Mouse (Mus musculus) ES-Bruce4 (cell line): ENCODE results near the gene Slc28a1. TPM values are rescaled to one million over a fixed set of nuclear protein-coding genes. Genes with fewer than 3 reads are reported as not detected.
"Not testable (repeated sequence)": the region's sequence is repeated elsewhere in the genome, so short reads cannot be mapped to it uniquely, and the experiment has no call there.

Experiments
- H3K27ac ChIP-seq: 2 replicates; pipeline ENCODE4 v1.5.1; 2012; ENCODE audit warnings: low read length, inconsistent platforms; ENCODE audit not compliant: insufficient read depth
- H3K27me3 ChIP-seq: 2 replicates; pipeline ENCODE4 v1.6.1; 2012; ENCODE audit warnings: mild to moderate bottlenecking, low read length, inconsistent platforms; ENCODE audit not compliant: control insufficient read depth, poor library complexity, insufficient read depth, severe bottlenecking
- H3K36me3 ChIP-seq: 2 replicates; pipeline ENCODE4 v1.6.1; 2012; ENCODE audit warnings: inconsistent platforms, mild to moderate bottlenecking, low read length, moderate library complexity; ENCODE audit not compliant: control insufficient read depth, poor library complexity, insufficient read depth, severe bottlenecking
- H3K4me1 ChIP-seq: one replicate; pipeline ENCODE4 v1.8.1; 2011; ENCODE audit warnings: low read length; ENCODE audit not compliant: control insufficient read depth, insufficient read depth
- H3K4me3 ChIP-seq: 2 replicates; pipeline ENCODE4 v1.5.1; 2011; ENCODE audit warnings: low read depth, mild to moderate bottlenecking, low read length
- H3K9ac ChIP-seq: 2 replicates; pipeline ENCODE4 v1.6.1; 2012; ENCODE audit warnings: low read depth, mild to moderate bottlenecking, inconsistent platforms; ENCODE audit not compliant: poor library complexity, severe bottlenecking
- H3K9me3 ChIP-seq: replicated peaks from 2 replicates; pipeline ENCODE4 v1.6.1; 2012; ENCODE audit warnings: mild to moderate bottlenecking, low read length, inconsistent platforms; ENCODE audit not compliant: control insufficient read depth, poor library complexity, insufficient read depth, severe bottlenecking
- CTCF ChIP-seq: IDR thresholded peaks from one replicate; pipeline ENCODE4 v1.8.1; 2011; ENCODE audit warnings: low read depth, low read length
- EP300 ChIP-seq: IDR thresholded peaks from 2 replicates; pipeline ENCODE4 v1.6.1; 2011; ENCODE audit warnings: low read depth, low read length; ENCODE audit not compliant: insufficient read depth
- POLR2A ChIP-seq: IDR thresholded peaks from one replicate; pipeline ENCODE4 v1.8.1; 2011; ENCODE audit warnings: low read length; ENCODE audit not compliant: insufficient read depth
- polyA plus RNA-seq: library from polyadenylated mRNA; stranded (reverse); fragments of >200 nt; gene quantifications from 2 replicates; pipeline ENCODE4 v1.2.4, GENCODE M21; 2011; ENCODE audit warnings: low read depth; ENCODE audit not compliant: missing spikeins, insufficient read depth, insufficient read length

Gene Slc28a1
- polyA plus RNA-seq, 1 experiment, result 4.7 TPM

DNA sequence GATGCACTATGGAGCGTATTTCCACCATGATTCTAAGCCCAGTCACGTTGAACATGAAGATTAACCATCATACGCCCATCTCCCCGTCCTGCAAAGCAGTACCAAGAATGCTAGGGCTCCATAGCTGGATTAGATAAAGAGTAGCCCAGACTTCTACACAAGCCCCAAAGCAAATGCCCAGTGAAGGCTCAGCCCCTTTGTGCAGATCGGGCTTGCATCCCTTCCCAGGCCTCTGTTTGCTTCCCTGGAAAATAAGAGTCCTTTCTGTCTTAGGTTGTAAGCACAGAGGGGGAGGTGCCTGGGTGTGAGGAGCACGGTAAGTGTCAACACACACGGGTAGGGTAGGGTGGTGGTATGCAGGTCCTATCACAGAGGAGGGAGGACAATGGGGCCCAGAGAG, 38.2 kb downstream of the Slc28a1 start:
- H3K4me1 ChIP-seq, result no peaks in the 10 kb centered on the region
- H3K36me3 ChIP-seq, result no peaks in the 10 kb centered on the region
- peak overlapping the region; percentile 1; the same call in 1 of the 2 replicates for H3K4me3 ChIP-seq
- no peak for TF ChIP-seq EP300
- TF ChIP-seq CTCF, result no peak
- TF ChIP-seq POLR2A, result no peak
- H3K9me3 ChIP-seq, result peaks cover 4% of the 10 kb centered on the region; the same call in 1 of the 2 replicates
- H3K27ac ChIP-seq, result no peak overlapping the region
- no peaks in the 10 kb centered on the region for H3K27me3 ChIP-seq
- no peak overlapping the region for H3K9ac ChIP-seq

DNA sequence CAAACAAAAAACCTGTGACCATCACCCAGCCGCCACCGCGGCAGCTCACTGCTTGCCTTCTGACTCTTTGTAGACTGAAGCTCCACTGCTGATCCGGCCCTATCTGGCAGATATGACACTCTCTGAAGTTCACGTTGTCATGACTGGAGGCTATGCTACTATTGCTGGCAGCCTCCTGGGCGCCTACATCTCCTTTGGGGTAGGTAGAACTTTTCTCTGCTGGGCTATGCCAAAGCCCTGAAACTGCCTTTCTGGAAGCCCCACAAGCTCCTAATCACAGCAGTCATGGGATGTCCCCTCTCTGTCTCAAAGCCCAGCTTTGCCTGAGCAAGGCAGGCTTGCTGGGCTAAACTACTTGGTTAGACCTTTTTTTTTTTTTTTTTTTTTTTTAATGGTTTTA, 38.7 kb downstream of the Slc28a1 start:
- no peak overlapping the region for H3K27ac ChIP-seq
- no peaks in the 10 kb centered on the region for H3K36me3 ChIP-seq
- no peak overlapping the region for H3K4me3 ChIP-seq
- H3K9ac ChIP-seq, result no peak overlapping the region
- H3K9me3 ChIP-seq, result peaks cover 4% of the 10 kb centered on the region; the same call in 1 of the 2 replicates
- H3K4me1 ChIP-seq, result no peaks in the 10 kb centered on the region
- no peaks in the 10 kb centered on the region for H3K27me3 ChIP-seq
- no peak for TF ChIP-seq CTCF
- TF ChIP-seq EP300, result no peak
- no peak for TF ChIP-seq POLR2A

DNA sequence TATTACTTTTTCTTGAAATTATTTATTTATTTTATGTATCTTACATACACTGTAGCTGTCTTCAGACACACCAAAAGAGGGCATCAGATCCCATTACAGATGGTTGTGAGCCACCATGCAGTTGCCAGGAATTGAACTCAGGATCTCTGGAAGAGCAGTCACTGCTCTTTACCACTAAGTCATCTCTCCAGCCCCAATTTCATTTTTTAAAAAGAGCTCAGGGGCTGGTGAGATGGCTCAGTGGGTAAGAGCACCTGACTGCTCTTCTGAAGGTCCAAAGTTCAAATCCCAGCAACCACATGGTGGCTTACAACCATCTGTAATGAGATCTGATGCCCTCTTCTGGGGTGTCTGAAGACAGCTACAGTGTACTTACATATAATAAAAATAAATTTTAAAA, 39.6 kb downstream of the Slc28a1 start:
- not testable (repeated sequence) for H3K36me3 ChIP-seq, H3K9me3 ChIP-seq, H3K4me3 ChIP-seq, H3K27me3 ChIP-seq, H3K9ac ChIP-seq, H3K27ac ChIP-seq, H3K4me1 ChIP-seq

DNA sequence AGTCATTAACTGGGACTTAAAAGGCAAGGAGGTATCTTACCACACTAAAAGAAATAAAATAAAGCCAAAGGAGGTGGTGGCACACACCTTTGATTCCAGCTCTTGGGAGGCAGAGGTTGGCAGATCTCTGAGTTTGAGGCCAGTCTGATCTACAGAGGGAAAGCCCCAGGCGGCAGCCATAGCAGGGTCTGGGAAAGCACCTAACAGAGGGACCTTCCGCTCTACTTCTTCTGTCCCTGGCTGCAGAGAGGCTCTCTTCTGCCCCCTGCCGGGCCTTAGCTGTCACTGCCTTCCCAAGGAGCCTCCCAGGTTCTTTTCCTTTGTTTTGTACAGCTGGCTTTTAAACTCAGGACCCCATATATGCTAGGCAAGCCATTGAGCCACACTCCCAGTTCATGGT, 40.4 kb downstream of the Slc28a1 start:
- H3K36me3 ChIP-seq, result no peaks in the 10 kb centered on the region
- H3K9ac ChIP-seq, result no peak overlapping the region
- no peaks in the 10 kb centered on the region for H3K4me1 ChIP-seq
- no peak for TF ChIP-seq POLR2A
- peak; percentile 88 for TF ChIP-seq CTCF
- no peak overlapping the region for H3K4me3 ChIP-seq
- H3K27me3 ChIP-seq, result no peaks in the 10 kb centered on the region
- no peak overlapping the region for H3K27ac ChIP-seq
- peaks cover 4% of the 10 kb centered on the region; the same call in 1 of the 2 replicates for H3K9me3 ChIP-seq

DNA sequence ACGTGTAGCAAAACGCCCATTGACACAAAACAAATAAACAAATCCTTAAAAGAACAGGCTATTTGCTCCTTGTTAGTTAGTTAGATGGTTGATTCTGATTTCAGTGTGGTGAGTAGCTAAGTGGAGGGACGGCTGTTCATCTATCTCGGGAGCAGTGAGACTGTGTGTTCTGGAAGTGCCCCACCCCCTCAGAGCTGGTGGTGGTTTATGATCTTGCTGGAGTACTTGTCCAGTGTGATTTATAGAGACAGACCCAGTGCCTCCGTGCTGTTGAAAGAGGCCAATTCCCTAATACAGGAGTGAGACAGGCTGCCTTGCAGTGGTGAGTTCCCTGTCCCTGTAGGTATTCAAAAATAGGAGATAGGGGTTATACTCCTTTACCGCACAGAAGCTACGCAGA, 44.3 kb downstream of the Slc28a1 start:
- H3K27me3 ChIP-seq, result no peaks in the 10 kb centered on the region
- H3K4me3 ChIP-seq, result no peak overlapping the region
- H3K9me3 ChIP-seq, result no peaks in the 10 kb centered on the region
- TF ChIP-seq POLR2A (no peak), CTCF (no peak), EP300 (no peak)
- no peak overlapping the region for H3K9ac ChIP-seq
- H3K27ac ChIP-seq, result no peak overlapping the region
- no peaks in the 10 kb centered on the region for H3K4me1 ChIP-seq
- no peaks in the 10 kb centered on the region for H3K36me3 ChIP-seq

DNA sequence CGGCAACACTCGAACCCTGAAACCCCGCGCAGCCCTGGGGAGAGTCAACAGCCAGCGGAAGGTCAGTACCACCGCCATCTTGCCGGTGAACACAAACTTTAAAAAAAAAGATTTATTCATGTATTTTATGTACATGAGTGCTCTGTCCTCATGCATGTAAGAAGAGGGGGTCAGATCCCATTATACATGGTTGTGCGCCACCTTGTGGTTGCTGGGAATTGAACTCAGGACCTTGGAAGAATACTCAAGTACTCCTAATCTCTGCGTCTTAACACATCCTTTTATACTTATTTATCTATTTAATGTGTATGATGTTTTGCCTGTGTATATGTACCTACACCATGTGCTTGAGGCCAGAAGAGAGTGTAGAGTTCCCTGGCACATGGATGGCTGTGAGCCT, 47.1 kb downstream of the Slc28a1 start:
- no peaks in the 10 kb centered on the region for H3K9me3 ChIP-seq
- H3K27ac ChIP-seq, result no peak overlapping the region
- no peak for TF ChIP-seq CTCF
- TF ChIP-seq POLR2A, result no peak
- no peak for TF ChIP-seq EP300
- no peaks in the 10 kb centered on the region for H3K27me3 ChIP-seq
- no peak overlapping the region for H3K4me3 ChIP-seq
- H3K9ac ChIP-seq, result no peak overlapping the region
- no peaks in the 10 kb centered on the region for H3K36me3 ChIP-seq
- no peaks in the 10 kb centered on the region for H3K4me1 ChIP-seq
